ENCODE assay signal across 28 mouse cellular contexts in genomic region chr2:169597357-169597756, GRCm38 (mm10). TPM values are rescaled to one million over a fixed set of nuclear protein-coding genes. Genes with fewer than 3 reads are reported as not detected.
DNase-seq lines count a peak whose midpoint lies in the region; ATAC-seq lines count a peak whose summit lies in the region.
"Had no signal": no experiment of that assay in that cellular context is flagged by ENCODE, and none has a peak within 500 bp of the region (broad histone marks: within the 10 kb centered on the region; RNA-seq: fewer than 3 reads in every experiment).

No protein-coding gene starts in this region.

- 24% methylated on average over 6 of the region's 6 CpGs for WGBS in forebrain, embryonic 15.5 days
- WGBS in forebrain, embryonic 13.5 days = 21% methylated on average over 6 of the region's 6 CpGs
- WGBS in hindbrain, embryonic 13.5 days = 39% methylated on average over 6 of the region's 6 CpGs
- WGBS in hindbrain, embryonic 10.5 days = 75% methylated on average over 6 of the region's 6 CpGs

- no peak overlapping the region for H3K4me2 ChIP-seq in forebrain, embryonic 15.5 days (replicated peaks)
- no peak overlapping the region for H3K4me2 ChIP-seq in forebrain, embryonic 13.5 days
- no peak overlapping the region for H3K4me2 ChIP-seq in hindbrain, embryonic 13.5 days
- H3K4me2 ChIP-seq: heart, embryonic 12.5 days; heart, embryonic 15.5 days; hindbrain, embryonic 15.5 days had no signal

- peak; percentile 63; the same call in 1 of the 2 replicates for ATAC-seq in forebrain, embryonic 15.5 days (replicated peaks)
- ATAC-seq in forebrain, embryonic 13.5 days = no peak
- no peak for ATAC-seq in hindbrain, embryonic 13.5 days (ENCODE audit: low FRiP score)
- ATAC-seq: activated CD4-positive, CD25-positive, alpha-beta regulatory T cell, adult 4 months; intestine, postnatal 0 days had no signal

- no peak overlapping the region; the same call in 1 of the 2 replicates for H3K27ac ChIP-seq in forebrain, embryonic 15.5 days (replicated peaks)
- no peak overlapping the region for H3K27ac ChIP-seq in forebrain, embryonic 13.5 days
- H3K27ac ChIP-seq in hindbrain, embryonic 13.5 days = 0 out of 2 replicates have a peak overlapping the region, but pooled peaks have one; percentile 30
- H3K27ac ChIP-seq in hindbrain, embryonic 10.5 days = no peak overlapping the region
- H3K27ac ChIP-seq: heart, embryonic 15.5 days; hindbrain, embryonic 15.5 days had no signal

- H3K36me3 ChIP-seq in forebrain, embryonic 15.5 days = no peaks in the 10 kb centered on the region
- H3K36me3 ChIP-seq in forebrain, embryonic 13.5 days (ENCODE audit: poor library complexity, severe bottlenecking) = no peaks in the 10 kb centered on the region
- no peaks in the 10 kb centered on the region for H3K36me3 ChIP-seq in hindbrain, embryonic 13.5 days
- no peaks in the 10 kb centered on the region for H3K36me3 ChIP-seq in hindbrain, embryonic 10.5 days
- H3K36me3 ChIP-seq: heart, embryonic 12.5 days; heart, embryonic 15.5 days; hindbrain, embryonic 15.5 days had no signal

- no peaks in the 10 kb centered on the region for H3K27me3 ChIP-seq in forebrain, embryonic 15.5 days
- H3K27me3 ChIP-seq in forebrain, embryonic 13.5 days = no peaks in the 10 kb centered on the region
- no peaks in the 10 kb centered on the region for H3K27me3 ChIP-seq in hindbrain, embryonic 13.5 days
- no peaks in the 10 kb centered on the region; the same call in 1 of the 2 replicates for H3K27me3 ChIP-seq in hindbrain, embryonic 10.5 days (ENCODE audit: insufficient read depth, poor library complexity, severe bottlenecking)
- H3K27me3 ChIP-seq: CH12.LX; heart, embryonic 12.5 days; heart, embryonic 15.5 days; hindbrain, embryonic 15.5 days had no signal

- no peak for DNase-seq in hindbrain, embryonic 10.5 days (ENCODE audit: low spot score)
- peak; percentile 25 for DNase-seq in ZHBTc4 (ENCODE audit: low read depth, low spot score)
- DNase-seq in ovary, adult 18-20 months (ENCODE audit: low spot score) = no peak
- DNase-seq: adrenal gland, adult 8-10 months; adrenal gland, postnatal 25 days; B cell, adult 2 months; cerebellum, adult 18-20 months; cerebellum, adult 9-10 months; cerebellum, postnatal 14 days; gastrocnemius, postnatal 25 days; heart, adult 18-20 months; heart, postnatal 10 days; heart, postnatal 36 days; kidney, adult 2 months had no signal

- H3K4me3 ChIP-seq in forebrain, embryonic 15.5 days = no peak overlapping the region
- no peak overlapping the region for H3K4me3 ChIP-seq in forebrain, embryonic 13.5 days
- H3K4me3 ChIP-seq in hindbrain, embryonic 13.5 days = no peak overlapping the region
- no peak overlapping the region for H3K4me3 ChIP-seq in hindbrain, embryonic 10.5 days
- H3K4me3 ChIP-seq: heart, embryonic 12.5 days; heart, embryonic 15.5 days; hindbrain, embryonic 15.5 days had no signal

- no peaks in the 10 kb centered on the region for H3K9me3 ChIP-seq in forebrain, embryonic 15.5 days
- no peaks in the 10 kb centered on the region for H3K9me3 ChIP-seq in forebrain, embryonic 13.5 days (replicated peaks)
- H3K9me3 ChIP-seq in hindbrain, embryonic 13.5 days = no peaks in the 10 kb centered on the region
- no peaks in the 10 kb centered on the region for H3K9me3 ChIP-seq in hindbrain, embryonic 10.5 days
- H3K9me3 ChIP-seq: heart, embryonic 12.5 days; heart, embryonic 15.5 days; hindbrain, embryonic 15.5 days had no signal

- H3K4me1 ChIP-seq in forebrain, embryonic 15.5 days = peaks cover 41% of the 10 kb centered on the region
- H3K4me1 ChIP-seq in forebrain, embryonic 13.5 days = peaks cover 36% of the 10 kb centered on the region
- peaks cover 24% of the 10 kb centered on the region for H3K4me1 ChIP-seq in hindbrain, embryonic 13.5 days (replicated peaks)
- H3K4me1 ChIP-seq in hindbrain, embryonic 10.5 days (replicated peaks) = no peaks in the 10 kb centered on the region
- H3K4me1 ChIP-seq: heart, embryonic 12.5 days; heart, embryonic 15.5 days had no signal

- no peak overlapping the region for H3K9ac ChIP-seq in forebrain, embryonic 15.5 days (replicated peaks)
- no peak overlapping the region for H3K9ac ChIP-seq in forebrain, embryonic 13.5 days
- no peak overlapping the region for H3K9ac ChIP-seq in hindbrain, embryonic 13.5 days
- H3K9ac ChIP-seq: heart, embryonic 12.5 days; heart, embryonic 15.5 days; hindbrain, embryonic 15.5 days had no signal

RNA-seq across cellular contexts. Expression of gene Gm11011, which starts 9.8 kb away (rescaled TPM):
- not detected in 2 replicates for polyA plus RNA-seq in forebrain, embryonic 15.5 days (2015; fragmentation: Nextera tagmentation; extraction: Ambion mirVana)
- not detected in 2 replicates for polyA plus RNA-seq in forebrain, embryonic 13.5 days (2015; fragmentation: Nextera tagmentation; extraction: Ambion mirVana)
- polyA plus RNA-seq in hindbrain, embryonic 13.5 days (2015; fragmentation: Nextera tagmentation; extraction: Ambion mirVana) = not detected in 2 replicates
- polyA plus RNA-seq in hindbrain, embryonic 10.5 days (2016; fragmentation: Nextera tagmentation; extraction: Ambion mirVana) = not detected in 2 replicates
- polyA plus RNA-seq: activated CD4-positive, CD25-positive, alpha-beta regulatory T cell, adult 4 months; embryonic facial prominence, embryonic 11.5 days; embryonic facial prominence, embryonic 14.5 days; gonadal fat pad, adult 2 months; heart, embryonic 12.5 days; heart, embryonic 15.5 days; hindbrain, embryonic 11.5 days; hindbrain, embryonic 15.5 days; intestine, embryonic 14.5 days; intestine, postnatal 0 days; kidney, adult 2 months had no signal

RNA-seq across cellular contexts. Expression of gene Tshz2, which starts 35.5 kb away (rescaled TPM):
- 9.0 and 9.4 TPM in 2 replicates for polyA plus RNA-seq in forebrain, embryonic 15.5 days (2015; fragmentation: Nextera tagmentation; extraction: Ambion mirVana)
- polyA plus RNA-seq in forebrain, embryonic 13.5 days (2015; fragmentation: Nextera tagmentation; extraction: Ambion mirVana) = 8.7 and 9.8 TPM in 2 replicates
- polyA plus RNA-seq in hindbrain, embryonic 13.5 days (2015; fragmentation: Nextera tagmentation; extraction: Ambion mirVana) = 43.0 and 43.6 TPM in 2 replicates
- 3.0 and 5.1 TPM in 2 replicates for polyA plus RNA-seq in hindbrain, embryonic 10.5 days (2016; fragmentation: Nextera tagmentation; extraction: Ambion mirVana)
